Mouse (Mus musculus): Measurements from ENCODE around the gene Slc48a1.
A peak's percentile ranks its signal among the peaks of the same experiment; 100 is the strongest.

The Slc48a1 gene

GRCm38 (mm10) chr15:97778311-97779098 is at the start of gene Slc48a1:
Gene Slc48a1, plus strand, starts transcription at chr15:97778520.
- no peak for DNase-seq

GRCm38 (mm10) chr15:97728804-97729203 is 49.5 kb upstream of the Slc48a1 start:
- DNase-seq, result no peak

- no peak for DNase-seq
Observed at GRCm38 (mm10) chr15:97730365-97730764, 48.0 kb upstream of the Slc48a1 start.

- DNase-seq, result no peak
Observed at GRCm38 (mm10) chr15:97731111-97731510, 47.2 kb upstream of the Slc48a1 start, which contains the start of gene Endou. Gene Endou, minus strand, starts transcription at chr15:97731339.

GRCm38 (mm10) chr15:97731988-97732387 is 46.3 kb upstream of the Slc48a1 start:
- DNase-seq, result no peak

- no peak for DNase-seq
Observed at GRCm38 (mm10) chr15:97738923-97739322, 39.4 kb upstream of the Slc48a1 start.

- DNase-seq, result no peak
Observed at GRCm38 (mm10) chr15:97740283-97740732, 38.0 kb upstream of the Slc48a1 start.

GRCm38 (mm10) chr15:97741662-97742061 is 36.7 kb upstream of the Slc48a1 start:
- DNase-seq, result no peak

GRCm38 (mm10) chr15:97742074-97742473 is 36.2 kb upstream of the Slc48a1 start:
- DNase-seq, result no peak

GRCm38 (mm10) chr15:97742600-97742999 is 35.7 kb upstream of the Slc48a1 start:
- DNase-seq, result no peak

- DNase-seq, result no peak
Observed at GRCm38 (mm10) chr15:97743210-97743609, 35.1 kb upstream of the Slc48a1 start.

GRCm38 (mm10) chr15:97743961-97744525 is 34.3 kb upstream of the Slc48a1 start:
- DNase-seq, result no peak

- DNase-seq, result no peak
Observed at GRCm38 (mm10) chr15:97744930-97745329, 33.4 kb upstream of the Slc48a1 start.

- no peak for DNase-seq
Observed at GRCm38 (mm10) chr15:97745331-97745730, 33.0 kb upstream of the Slc48a1 start.

GRCm38 (mm10) chr15:97746278-97746677 is 32.0 kb upstream of the Slc48a1 start:
- DNase-seq, result no peak

- no peak for DNase-seq
Observed at GRCm38 (mm10) chr15:97746748-97747147, 31.6 kb upstream of the Slc48a1 start.

- DNase-seq, result no peak
Observed at GRCm38 (mm10) chr15:97747486-97747885, 30.8 kb upstream of the Slc48a1 start.

- DNase-seq, result no peak
Observed at GRCm38 (mm10) chr15:97748309-97748708, 30.0 kb upstream of the Slc48a1 start.

- no peak for DNase-seq
Observed at GRCm38 (mm10) chr15:97748964-97749363, 29.4 kb upstream of the Slc48a1 start.

- no peak for DNase-seq
Observed at GRCm38 (mm10) chr15:97749397-97749796, 28.9 kb upstream of the Slc48a1 start.

GRCm38 (mm10) chr15:97749841-97750240 is 28.5 kb upstream of the Slc48a1 start:
- DNase-seq, result no peak

- peak; percentile 86 for DNase-seq
Observed at GRCm38 (mm10) chr15:97750697-97751096, 27.6 kb upstream of the Slc48a1 start.

- DNase-seq, result no peak
Observed at GRCm38 (mm10) chr15:97751676-97752075, 26.6 kb upstream of the Slc48a1 start.

- no peak for DNase-seq
Observed at GRCm38 (mm10) chr15:97752491-97752890, 25.8 kb upstream of the Slc48a1 start.

All from right cerebral cortex, postnatal 4 days (tissue).